Mouse (Mus musculus) gastrocnemius, postnatal 10 days (tissue): ENCODE results near the gene Foxo6. TPM values are rescaled to one million over a fixed set of nuclear protein-coding genes. Genes with fewer than 3 reads are reported as not detected.

Experiments
- DNase-seq: peaks from one replicate; pipeline ENCODE4 v3.0.0; 2021; ENCODE audit warnings: mixed read lengths
- total RNA-seq, 2 experiments: library from RNA; stranded (reverse); gene quantifications; 2 replicates each; pipeline ENCODE4 v1.2.3; 2021

Foxo6 gene
- total RNA-seq, 2 experiments from 2014 or later = 11.9 to 12.5 TPM

DNA sequence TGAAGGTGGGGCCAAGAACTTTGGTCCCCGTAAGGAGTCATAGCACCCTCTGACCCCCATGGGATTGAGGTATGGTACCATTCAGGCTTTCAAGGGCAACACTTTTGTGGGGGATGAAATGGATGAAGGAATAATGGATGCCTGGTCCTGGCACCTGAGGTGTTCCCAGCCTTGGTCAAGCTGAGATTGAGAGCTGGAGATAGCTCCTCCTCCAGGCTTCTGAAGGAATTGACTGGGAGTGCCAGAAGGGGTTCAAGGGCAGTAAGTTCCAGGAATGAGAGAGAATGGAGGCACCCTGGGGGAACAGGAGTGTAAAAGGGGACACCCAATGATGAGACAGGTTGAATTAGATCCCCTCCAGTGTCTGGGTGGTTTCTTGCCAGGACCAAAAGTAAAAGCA lies 3.0 kb downstream of the Foxo6 start:
- no peak for DNase-seq

DNA sequence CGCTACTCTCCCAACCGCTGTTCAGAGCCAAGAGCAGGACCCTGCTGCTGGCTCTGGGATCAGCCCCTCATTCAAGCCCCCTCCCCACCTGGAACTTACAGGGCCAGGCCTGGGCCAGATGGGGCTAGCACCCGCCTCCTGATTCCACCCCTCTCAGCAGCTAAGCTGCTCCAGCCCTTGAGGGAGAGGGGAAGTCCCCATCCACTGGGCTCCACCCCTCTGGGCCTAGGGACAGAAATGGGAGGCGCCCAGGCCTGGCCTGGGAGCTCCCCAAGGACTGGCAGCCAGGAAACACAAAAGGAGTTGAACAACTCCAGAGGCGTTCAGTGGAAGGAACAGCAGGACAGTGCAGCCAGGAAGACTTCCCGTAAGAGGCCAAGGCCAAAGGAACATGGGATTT lies 4.0 kb downstream of the Foxo6 start:
- peak; percentile 77 for DNase-seq

DNA sequence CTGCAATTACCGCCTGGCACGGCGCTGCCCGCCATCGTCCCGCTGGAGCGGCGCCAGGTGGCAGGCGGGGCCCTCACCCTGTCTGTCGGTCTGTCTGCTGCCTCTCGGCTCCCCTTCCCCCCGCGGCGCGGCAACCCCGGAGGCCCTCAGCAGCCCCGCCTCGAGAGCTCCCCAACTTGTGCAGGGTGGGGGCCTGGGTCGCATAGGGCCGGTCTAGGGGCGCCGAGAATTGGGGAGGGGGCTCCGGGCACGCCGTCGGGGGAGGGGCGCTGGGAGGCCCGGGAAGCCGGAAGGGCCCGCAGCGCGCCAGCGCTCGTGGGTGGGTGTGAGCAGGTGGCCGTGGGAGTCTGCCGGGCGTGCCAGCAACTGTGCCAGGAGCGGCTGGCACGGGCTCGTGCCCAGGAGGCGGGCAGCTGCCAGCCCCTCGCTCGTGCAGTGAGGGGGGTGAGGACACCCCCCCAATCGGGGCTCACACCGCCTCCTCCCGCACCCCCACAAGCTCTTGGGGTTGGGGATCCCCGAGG lies 4.5 kb downstream of the Foxo6 start:
- DNase-seq = peak; percentile 67

DNA sequence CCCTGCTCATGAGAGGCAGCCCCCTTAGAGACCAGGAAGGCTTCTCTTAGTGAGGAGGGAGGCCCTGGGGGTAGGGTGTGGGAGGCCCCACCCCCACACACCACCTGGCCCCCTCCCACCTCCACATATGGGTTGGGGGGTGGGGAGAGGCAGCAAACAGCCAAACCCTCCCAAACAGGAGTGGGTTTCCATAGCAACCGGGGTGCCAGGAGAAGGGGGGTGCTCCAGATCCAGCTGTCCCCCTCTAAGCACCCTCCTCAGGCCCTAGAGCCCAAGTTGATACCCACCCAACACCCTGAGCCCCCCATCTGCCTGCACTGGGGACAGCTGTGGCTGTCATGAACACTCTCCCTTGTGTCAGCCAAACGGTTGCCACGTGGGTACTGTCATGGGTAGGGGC lies 6.1 kb downstream of the Foxo6 start:
- no peak for DNase-seq

DNA sequence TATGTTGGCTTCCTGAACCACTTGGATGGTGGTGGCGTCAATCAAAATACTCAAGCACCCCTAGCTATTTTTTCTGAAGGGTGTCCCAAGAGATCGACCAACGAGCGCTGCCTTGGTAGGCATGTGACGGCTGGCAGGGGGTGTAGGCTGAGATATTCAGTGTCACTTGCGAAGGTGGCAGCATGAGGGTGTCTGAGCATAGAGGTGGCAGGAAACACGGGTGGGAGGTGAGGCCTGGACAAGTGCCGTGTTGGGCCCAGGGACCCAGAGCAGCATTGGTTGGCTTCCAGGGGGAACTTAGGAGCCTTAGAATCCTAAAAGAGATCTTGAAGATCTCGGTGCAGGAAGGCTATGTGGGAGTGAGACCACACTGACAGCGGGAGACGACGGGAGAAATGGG lies 6.7 kb downstream of the Foxo6 start:
- DNase-seq = no peak

DNA sequence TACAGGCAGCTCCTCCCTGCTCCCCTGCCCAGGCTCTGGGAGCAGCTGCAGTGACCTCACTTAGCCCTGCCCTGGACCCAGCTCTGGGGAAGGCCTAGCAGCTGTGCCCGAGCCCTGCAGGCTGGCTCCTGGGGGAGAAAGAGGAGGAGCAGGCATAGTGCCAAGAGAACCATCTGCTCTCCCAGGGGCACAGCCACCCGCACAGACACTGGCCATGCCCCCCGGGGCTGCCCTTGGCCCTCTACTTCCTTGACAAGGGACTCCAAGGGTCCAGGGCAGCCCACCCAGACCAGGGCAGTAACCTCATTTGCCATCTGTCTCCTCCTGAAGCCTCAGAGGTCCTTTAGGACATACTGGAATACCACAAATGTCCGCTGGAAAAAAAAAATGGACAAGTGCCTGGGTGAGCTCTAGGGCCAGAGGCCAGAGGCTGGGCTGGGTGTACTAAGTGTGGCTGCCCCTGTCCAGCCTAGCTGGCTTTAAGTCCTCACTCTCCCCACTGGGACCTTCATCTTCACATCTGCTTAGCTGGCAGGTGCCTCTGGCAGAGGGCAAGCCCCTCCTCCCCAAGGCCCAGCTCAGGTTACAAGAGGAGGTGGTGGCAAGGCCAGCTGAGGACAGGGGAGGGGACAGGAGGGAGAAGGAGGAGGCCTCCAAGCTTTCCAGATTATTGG lies 9.8 kb downstream of the Foxo6 start:
- peak; percentile 79 for DNase-seq

DNA sequence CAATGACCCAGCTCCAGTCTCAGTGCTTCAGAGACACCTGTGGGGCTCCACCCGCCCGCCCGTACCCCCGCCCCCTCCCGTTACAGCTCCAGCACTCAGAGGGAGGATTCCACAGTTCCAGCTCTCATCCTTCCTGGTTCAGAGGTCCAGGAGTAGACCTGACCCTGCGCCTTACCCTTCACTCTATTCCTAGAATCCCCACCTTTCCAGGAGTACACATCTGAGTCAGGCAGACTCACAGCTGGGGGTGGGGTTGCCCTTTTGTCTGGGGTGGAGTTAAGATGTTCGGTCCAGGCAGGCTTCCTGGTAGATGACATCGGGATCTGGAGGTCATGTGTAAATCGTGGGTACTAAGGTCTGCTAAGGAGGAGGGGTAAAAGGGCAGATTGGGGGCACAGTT lies 11.7 kb downstream of the Foxo6 start:
- no peak for DNase-seq

DNA sequence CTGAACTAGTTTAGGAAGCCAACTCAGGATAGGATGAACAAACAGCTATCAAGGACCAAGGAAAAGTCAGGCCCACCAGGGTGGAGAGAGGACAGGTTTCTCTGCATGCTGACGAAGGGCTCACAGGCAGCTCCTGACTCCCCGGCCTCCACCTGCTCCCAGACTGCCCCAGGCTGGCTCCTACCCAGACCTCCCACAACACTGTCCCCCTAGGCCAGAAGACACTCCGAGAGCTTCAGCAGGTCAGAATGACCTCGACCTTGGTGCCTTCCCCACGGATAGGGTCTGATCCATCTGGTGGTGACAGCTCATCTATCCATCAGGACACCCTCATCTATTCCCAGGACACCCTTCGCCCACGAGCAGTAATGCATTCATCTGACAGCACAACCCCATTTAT lies 13.6 kb downstream of the Foxo6 start:
- no peak for DNase-seq

DNA sequence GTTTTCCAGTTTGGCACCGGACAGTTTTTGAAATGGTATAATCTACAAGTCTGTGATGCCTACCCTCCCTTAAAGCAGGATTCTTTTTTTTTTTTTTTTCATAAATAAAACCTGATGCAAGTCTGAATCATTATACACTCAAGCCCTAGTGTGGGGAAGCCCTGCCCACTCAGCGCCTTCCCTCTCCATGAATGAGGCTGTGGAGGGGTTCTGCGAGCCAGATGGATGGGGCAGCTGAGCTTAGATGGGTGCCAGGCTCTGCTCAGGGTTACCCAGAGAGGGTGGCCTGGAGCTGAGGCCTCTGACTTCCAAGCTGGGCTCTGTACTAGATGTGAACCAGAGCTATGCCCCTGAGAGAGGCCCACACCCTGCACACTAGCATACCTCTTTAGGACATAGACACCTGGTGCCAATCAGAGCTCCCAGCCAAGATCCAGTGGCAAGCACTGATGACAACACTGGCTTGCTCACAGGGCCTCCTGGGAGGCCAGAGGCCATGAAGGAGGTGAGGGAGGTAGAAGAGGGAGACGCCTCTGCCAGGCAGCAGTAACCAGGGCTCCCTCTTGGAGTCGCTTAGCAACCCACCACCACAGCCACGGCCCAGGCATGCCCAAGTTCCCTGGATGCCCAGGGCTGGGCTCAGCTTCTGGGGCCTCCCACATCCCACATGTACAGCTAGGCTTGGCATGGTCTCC lies 15.1 kb downstream of the Foxo6 start:
- no peak for DNase-seq

DNA sequence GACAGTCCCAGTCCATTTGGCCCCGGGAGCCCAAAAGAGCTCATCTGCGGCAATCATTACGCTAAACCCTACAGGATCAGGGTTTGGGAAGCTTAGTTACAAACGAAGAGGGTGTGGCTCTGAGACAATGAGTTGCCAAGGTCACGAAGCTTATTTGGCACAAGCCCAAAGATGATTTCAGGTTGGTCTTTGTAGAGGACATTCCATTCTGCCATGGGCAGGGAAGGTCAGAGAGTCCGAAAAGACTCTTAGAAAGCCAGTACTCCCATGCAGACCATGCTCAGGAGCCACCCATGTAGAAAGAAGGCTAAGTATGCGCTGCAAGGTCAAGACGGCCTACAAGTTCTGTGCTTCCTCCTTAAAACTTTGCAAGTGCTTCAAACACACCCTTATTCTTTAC lies 15.9 kb downstream of the Foxo6 start:
- DNase-seq = no peak

DNA sequence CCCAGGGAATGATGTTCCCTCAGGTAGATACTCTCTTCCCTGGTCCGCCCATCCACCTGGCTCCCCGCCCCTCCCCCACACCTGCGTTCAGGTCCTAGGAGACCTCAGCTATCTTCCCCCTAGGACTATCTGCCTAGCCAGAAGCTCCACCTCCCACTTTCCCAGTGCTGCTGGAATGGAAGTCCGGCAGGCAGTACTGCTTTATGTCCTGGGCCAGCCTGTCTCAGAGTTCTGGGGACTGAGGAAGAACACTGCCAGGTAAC lies 16.3 kb downstream of the Foxo6 start:
- no peak for DNase-seq

DNA sequence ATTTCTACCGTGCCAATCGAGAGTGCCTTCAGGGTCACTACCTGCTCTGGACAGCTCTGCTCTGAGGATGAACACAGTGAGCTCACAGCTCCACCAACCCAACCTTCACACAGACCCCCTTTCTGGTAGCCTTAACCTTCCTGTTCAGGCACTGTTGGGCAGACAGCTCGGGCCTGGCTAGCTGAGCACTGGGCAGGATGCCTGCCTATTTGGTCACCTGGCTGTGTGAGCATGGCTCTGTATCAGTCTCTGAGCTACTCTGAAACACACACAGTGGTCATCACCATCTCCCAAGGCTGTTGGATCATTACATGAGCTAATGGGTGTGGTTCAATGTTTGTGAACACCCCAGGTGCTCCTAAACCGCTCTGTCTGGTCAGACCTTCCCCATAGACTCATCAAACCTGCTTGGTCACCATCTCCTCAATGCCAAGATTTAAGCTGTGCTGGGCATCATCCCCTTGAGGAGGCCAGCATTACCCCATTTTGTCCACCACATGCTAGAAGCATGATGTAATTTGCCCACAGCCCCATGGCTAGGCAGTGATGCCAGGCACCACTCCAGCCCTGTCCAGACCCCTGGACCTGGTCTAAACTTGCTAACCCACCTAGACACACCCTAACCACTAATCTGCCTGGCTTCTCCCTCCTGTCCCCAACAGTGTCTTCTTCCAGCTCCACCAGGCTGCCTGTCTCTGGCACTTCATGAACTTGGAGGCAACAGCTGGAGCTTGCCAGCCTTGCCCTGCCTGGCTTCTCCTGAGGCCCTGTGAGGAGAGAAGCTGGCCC lies 16.8 kb downstream of the Foxo6 start:
- no peak for DNase-seq

DNA sequence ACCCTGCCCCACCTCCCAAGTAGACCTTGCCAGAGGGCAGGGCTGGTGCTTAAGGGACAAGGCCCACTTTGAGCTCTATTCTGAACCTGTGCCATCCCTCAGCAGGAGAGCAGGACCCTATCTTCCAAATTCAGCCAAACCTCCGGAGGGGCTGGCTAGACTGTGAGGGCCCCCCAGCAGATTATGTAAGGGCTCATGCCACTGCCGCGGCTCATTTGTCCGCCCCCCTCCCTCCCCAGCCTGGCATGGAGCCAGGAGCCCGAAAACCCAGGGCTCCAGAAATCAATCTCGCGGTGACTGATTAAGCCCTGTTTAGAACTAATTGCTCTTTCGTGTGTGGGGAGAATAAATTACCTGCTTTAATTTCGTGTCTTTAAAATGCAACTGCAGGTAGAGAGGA lies 17.7 kb downstream of the Foxo6 start:
- DNase-seq = no peak

DNA sequence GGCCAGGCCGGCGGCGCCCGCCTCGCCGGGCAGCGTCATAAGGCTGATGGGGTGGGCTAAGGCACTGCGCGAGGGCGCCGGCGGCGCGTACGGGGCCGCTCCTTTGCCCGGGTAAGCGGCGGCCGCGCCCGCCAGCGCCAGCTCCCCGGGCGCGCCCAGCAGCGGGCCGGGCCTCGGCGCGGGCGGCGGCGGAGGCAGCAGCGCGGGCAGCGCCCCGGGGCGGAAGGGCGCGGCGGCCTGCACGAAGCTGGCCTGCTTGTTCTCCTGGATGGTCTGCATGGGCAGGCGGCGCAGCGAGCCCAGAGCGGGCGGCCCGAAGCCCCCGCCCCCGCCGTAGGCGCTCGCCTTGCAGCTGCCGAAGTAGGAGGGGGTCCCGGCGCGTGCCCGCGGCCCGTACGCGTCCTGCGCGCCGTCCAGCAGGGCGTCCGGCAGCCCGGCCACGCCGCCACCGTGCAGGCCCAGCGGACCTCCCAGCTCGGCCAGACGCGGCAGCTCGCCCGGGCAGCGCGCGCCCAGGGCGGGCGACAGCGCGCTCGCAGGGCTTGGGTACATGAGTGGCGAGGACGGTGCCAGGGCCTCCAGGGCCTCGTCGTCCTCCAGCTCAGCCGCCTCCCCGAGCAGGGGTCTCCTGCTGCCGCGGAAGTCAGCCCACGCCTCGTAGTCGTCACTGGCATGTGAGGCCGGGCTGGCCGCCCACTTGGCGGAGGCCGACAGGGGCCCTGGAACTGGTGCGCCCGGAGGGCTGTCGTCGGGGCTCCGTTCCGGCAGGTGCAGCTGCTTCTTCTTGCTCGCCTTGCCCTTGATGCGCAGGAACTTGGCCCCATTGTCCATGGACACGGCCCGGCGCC lies 18.7 kb downstream of the Foxo6 start:
- DNase-seq = peak; percentile 55

DNA sequence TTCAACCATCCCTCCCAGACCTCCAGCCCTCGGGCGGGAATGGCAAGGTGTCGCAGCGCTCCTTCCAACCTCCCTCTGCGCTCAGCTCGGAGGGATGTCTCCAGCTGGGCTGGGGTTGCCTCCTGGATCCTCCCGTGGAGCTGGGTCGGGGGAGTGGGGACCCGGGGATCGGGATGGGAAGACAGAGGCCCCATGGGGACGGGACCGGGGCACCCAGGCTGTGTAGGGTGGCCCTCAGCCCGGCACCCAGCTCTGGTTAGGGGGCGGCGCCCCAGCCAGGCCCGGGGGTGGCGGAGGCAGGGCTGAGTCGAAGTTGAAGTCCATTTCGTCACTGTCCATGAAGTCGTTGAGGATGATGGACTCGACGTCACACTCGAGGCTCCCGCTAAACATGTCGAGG lies 19.5 kb downstream of the Foxo6 start:
- no peak for DNase-seq

DNA sequence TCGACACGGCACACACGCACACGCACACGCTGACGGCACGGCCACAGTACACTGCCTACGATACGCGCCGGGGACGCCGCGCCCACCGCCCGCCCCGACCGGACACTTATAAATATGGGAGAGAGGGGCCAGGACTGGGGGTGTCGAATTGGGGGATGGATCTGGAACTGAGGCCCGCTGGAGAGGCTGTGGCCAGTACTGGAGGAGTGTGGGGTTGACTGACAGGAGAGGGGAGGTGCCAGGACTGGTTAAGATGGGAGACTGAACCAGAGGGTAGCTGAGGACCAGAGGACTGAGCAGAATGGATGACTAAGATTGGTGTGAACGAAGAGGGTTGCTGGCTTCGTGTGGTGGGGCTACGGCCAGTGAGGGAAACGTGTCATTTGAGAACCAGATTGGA lies 20.0 kb downstream of the Foxo6 start:
- no peak for DNase-seq

DNA sequence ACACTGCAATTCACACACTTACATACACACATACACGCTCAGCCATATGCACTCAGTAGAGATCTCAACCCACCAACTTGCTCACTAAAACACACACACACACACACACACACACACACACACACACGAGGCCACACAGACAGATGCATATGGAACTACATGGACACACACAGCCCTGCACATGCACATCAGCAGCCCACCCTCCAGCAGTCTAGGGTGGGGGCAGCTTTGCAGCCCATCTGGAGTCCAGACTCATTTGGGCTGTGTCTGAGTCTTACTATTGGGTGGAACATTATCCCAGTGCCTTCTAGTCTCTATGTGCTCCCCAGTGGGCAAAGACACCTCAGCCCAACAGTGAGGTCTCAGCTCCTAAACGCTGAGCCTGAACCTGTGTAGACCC lies 23.0 kb downstream of the Foxo6 start:
- DNase-seq = no peak

DNA sequence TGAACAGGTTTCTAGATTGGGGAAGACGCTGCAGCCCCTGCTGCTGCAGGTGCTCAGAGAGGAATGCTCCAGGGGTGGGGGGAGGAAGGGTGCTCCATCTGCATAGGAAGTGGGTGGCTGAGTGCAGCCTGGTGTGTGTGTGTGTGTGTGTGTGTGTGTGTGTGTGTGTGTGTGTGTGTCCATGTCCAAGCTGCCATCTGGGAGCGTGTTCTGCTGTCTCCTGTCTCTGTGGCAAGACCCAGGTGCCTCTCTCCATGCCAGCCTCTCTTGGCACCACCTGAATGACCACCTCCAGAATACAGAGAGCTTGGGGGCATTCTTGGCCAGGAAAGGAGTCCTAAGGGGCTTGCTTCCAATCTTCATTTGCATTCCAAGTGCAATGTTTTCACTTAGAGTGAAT lies 24.4 kb downstream of the Foxo6 start:
- DNase-seq = no peak

DNA sequence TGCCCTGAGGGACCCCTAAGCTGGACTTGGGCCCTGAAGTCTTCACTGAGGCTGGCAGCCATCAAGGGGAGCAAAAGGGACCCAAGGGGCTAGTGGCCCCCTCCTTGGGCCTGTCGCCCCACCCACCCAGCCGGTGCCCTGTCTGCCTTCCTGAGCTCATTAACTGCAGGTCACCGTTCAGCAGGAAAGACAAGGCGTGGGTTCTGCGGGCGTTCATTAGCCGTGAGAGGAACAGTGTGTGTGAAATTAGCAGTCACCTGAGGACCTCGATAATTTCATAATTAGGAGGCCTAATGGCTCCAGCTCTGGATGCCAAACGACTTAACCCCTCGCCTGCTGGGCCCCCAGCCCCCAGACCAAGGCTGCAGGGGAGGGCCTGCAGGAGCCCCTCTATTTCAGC lies 24.9 kb downstream of the Foxo6 start:
- DNase-seq = no peak

DNA sequence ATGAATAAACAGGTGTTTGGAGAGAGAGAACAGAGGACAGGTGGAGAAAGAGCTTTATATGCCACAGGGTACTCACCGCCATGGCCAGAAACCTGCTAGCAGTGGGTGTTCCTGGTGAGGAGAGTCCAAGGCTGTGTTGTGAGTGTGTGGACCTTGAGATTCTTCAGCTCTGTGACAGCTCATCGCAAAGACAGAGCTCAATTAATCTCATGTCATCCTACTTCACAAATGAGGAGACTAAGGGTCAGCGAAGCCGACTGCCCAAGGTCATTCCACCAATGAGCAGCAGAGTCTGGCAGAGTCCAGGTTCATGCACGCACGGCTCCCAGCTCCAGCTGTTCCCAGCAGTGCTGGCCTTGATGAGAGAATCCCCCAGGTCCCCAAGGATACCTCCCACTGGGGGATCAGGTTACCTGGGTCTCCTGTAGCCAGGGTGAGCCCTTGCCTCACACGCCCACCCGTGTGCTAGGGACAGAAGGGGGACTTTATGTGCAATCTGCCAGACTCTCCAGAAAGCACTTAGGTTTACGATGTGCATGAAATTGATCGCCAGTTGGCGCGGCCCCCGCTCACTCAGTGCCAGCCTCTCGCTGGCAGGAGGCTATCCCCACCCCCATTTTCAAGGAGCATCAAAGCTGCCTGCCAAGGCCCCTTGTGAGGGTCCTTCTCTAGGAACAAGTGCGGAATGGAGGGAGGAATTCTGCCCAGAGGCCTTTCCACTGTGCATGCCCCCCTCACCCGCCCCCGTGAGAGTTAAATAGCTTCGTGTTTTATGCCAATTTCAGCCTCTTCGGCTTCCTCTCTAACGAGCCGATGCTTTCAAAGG lies 27.6 kb downstream of the Foxo6 start:
- DNase-seq = peak; percentile 48

DNA sequence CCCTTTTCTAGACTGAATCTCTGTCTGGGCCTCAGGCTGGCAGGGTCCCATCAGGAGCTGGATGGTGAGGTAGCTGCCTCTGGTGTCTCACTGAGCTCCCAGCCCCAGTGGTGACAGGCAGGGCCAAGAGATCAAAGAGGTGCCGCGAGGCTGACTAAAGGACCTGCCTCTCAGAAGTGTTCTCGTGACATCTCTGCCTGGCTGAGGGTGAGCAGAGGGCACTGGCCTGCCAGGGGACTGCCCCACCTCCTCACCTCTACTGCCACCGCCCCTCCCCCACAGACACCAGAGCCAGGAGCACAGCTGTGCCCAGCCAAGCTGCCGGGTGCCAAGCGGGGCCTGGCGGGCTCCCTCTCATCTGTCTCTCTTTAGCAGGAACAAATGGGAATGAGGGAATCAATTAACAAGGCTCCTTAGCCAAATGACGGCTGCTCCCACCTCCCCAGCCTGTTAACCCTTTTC lies 38.3 kb downstream of the Foxo6 start:
- peak; percentile 88 for DNase-seq

DNA sequence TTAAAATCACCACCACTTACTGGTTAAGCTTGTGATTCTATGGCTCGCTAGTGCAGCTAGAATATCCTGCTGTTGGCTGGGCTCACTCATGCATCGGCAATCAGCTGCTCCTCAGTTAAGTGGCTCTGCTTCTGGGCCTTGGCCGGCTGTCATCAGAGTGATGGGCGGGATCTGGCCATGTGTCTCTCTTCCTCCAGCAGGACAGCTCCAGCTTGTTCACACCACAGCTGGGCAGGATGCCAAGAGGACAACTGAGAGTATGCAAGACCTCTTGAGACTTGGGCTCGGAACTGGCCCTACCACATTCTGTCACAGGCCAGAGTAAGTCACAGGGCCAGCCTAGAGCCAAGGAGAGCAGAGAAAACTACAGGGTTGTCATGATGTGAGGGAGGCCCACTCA lies 39.7 kb downstream of the Foxo6 start:
- DNase-seq = peak; percentile 77
